Mouse (Mus musculus): ENCODE data around the gene Slc4a8.
"Not testable (repeated sequence)": the region's sequence is repeated elsewhere in the genome, so short reads cannot be mapped to it uniquely, and the experiment has no call there.

Slc4a8 gene

DNA sequence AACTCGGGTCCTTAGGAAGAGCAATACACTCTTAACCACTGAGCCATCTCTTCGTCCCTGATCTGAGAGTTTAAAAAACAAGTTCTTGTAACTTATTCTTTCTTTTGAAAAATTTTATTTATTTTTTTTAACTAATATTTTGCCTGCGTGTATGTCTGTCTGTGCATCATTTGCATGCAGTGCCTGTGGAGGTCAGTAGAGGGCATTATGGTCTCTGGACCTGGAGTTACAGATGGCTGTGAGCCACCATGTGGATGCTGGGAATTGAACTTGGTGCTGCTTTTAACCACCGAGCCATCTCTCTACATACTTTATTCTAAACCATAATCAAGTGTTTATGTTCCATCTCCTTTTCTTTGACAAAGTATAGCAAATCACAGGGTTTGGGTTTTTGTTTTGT is 11.1 kb downstream of the Slc4a8 start:
- DNase-seq (ENCODE audit: low spot score in 2 of 2) = no peak

DNA sequence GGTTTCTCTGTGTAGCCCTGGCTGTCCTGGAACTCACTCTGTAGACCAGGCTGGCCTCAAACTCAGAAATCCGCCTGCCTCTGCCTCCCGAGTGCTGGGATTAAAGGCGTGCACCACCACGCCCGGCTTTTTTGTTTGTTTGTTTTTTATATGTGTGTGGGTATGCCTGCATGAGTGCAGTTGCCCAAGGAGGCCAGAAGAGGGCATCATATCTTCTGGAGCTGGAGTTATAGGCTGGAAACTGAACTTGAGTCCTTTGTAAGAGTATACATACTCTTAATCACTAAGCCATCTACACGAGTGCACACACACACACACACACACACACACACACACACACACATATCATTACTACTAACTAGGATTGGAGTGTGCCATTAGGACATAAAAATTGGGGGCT is 12.3 kb downstream of the Slc4a8 start:
- DNase-seq (ENCODE audit: low spot score in 2 of 2) = not testable (repeated sequence)

DNA sequence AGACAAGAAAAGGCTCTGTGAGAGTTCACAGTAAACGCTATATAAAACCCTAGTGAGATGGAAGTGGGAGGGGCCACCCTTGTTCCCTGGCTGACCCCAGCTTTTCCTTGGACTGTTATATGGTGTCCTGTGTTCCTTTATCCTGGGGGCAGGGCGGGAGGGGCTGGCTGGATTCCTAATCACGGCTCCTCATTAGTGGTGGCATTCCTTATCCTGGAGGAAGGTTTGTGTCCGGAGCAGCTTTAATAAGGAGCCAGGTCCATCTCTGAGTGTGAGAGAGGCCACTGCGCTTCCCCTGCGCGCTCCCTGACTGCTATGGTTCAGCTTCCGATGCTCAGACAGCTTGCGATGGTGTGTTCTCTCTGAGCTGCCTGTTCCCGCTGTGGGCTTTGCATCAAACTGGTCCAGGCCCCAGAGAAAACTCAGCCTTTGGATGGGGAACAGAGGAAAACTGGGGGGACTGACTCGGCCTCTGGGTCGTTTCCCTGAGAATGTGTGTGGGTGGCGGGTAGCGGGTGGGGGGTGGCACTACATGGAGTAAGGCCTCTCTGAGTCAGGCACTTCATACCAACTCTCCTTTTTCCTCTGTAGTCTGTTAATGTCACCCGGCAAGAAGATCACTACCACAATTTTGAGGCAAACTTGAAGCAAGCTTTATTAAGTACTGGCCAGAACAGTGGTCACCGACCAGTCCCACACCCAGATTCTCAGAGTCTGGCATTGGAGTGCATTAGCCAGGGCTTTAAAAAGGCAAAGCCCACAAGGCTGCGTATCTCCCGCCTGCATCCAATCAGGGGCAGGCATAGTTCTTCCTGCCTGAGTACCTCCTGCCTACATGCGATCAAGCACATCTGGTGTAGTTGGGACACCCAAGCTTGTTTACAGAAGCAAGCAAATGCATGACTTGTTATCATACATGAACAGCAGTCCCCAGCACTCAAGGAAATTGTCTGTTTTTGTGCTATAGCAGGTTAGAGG is 13.9 kb downstream of the Slc4a8 start:
- no peak for DNase-seq (ENCODE audit: low spot score in 2 of 2)

DNA sequence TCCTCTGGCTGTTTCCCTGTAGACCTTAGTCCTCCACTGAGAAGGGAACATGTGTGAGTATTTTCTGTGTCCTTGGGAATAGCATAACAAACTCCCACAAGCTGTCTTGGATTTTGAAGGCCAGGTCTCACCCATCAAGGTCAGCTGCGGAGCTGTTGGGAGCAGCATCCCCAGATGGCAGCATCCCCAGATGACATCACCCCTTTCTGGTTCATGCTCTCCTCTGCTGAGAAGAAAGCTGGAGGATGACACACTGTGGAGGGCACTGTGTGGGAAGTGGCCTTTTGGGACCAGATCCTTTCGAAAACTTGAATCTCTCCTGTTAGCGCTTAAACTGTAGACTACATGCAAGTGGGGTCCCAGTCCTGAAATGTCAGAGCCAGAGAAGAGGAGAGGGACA is 14.9 kb downstream of the Slc4a8 start:
- no peak for DNase-seq (ENCODE audit: low spot score in 2 of 2)

DNA sequence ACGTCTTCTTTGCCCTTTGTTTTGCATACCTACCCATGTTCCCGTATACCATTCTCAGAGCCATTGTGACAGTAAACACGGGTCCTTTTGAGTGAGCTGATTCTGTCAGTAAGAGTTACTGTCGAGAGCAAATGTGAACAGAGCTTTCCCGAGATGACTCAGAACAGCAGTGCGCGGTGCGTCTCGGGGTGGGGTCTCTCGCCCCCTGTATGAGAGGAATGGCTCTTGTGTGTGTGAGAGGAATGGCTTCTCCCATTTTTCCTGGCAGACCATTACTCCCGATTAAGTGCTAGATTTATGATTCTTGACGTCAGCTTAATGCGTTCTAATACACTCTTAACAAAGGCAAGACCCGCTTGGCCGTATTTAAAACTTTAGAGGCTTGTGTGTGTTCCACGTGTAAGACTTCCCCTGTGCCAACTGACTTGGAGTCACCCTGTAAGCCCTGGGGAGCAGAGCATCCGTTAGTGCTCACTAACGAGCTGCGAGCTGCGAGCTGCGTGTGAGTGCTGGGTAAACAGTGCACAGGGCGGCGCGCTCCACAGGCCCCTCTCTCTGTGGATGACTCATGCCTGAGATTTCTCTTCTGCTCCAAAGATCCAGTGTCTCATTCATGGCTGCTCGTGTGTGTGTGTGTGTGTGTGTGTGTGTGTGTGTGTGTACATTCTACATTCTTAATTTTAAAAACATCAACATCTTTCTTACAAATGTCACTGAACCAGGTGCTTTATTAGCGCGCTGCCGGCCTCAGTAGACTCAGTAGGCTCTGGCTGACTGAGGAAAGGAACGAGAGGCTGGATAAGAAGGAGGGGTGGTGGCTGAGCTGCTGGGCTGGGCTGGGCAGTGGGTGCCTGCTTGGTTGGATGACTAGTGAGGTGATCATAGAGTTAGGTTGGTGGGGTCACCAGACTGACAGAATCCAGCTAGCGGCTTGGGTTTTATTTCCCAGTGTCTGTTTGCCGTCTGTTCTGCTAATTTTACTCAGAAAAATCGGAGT is 15.8 kb downstream of the Slc4a8 start:
- no peak for DNase-seq (ENCODE audit: low spot score in 2 of 2)

DNA sequence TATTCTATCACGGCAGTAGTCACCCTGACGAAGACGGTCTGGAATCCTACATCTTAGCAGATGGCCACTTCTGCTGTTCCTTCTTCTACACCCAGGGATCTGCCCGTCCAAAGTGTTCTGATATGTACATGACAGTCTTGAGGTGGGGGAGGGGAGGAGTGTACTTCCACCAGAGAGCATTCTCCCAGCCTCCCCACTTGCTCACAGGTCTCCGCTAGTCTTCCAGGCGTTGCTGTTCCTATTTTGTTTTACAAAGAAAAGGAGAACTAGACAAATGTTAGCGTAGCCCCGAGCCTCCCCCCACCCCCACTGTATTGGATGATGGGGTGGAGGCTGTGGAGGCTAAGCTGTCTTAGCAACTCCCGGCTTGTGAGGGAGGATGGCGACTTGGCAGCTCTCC is 18.3 kb downstream of the Slc4a8 start:
- no peak for DNase-seq (ENCODE audit: low spot score in 2 of 2)

DNA sequence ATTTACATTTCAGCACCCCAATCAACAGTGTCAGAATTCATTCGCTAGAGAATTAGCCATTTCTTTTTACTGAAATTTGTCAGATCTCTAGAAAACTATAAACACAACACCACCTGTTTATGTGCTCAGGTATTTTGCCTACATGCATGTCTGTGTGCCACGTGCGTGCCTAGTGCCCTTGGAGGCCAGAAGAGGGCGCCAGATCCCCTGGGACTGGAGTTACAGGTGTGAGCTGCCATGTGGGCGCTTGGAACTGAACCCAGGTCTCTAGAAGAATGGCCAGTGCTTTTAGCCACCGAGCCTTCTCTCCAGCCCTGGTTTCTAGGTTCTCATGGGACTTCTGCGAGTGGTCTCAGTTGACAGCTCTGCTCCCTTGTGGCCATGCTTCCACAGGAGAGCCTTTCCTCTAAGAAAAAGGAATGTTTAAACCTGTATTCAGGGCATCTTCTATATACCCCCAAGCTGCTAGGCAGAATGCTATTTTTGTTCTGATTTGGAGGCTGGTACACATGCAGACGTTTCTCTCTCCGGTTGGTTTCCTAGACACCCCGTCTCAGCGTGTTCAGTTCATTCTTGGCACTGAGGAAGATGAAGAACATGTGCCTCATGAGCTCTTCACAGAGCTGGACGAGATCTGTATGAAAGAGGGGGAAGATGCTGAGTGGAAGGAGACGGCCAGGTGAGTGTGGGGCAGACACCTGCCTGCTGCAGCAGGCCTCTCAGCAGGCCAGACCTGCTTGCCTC is 21.9 kb downstream of the Slc4a8 start:
- no peak for DNase-seq (ENCODE audit: low spot score in 2 of 2)

DNA sequence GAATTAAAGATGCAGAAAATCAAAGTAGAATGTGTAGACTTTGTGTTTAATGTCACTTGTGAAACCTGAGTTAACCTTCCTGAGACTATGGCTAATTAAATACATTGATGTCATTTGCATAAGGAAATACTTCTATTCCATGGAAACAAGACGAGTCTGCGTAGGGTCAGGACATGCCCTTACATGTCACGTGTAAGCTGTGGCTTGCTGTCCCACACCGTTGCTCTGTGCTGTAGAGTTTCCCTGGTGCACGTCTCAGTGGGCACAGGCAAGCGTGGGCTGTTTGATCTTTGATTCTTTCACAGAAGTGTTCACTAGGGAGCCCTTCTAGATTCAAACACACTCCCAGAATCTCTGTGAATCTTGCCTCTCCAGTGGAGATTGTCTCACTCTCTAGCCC is 28.7 kb downstream of the Slc4a8 start:
- DNase-seq (ENCODE audit: low spot score in 2 of 2) = no peak

DNA sequence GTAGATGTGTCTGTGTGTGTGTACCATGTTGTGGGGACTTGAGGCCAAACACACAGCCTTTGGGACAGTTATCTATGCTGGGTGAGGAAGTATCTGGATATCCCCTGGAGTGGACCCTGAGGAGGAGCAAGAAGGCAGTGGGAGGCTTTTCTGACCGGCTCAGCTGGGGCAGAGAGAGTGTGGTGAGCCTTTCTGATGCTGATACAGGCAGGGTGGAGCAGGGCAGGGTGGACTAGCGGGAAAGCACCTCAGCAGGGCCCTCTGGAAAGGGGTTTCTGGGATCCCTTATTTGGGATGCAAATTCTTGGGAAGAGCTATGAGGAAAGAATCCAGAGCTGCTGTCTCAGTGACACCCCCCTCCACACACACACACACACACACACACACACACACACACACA is 30.8 kb downstream of the Slc4a8 start:
- no peak for DNase-seq (ENCODE audit: low spot score in 2 of 2)

DNA sequence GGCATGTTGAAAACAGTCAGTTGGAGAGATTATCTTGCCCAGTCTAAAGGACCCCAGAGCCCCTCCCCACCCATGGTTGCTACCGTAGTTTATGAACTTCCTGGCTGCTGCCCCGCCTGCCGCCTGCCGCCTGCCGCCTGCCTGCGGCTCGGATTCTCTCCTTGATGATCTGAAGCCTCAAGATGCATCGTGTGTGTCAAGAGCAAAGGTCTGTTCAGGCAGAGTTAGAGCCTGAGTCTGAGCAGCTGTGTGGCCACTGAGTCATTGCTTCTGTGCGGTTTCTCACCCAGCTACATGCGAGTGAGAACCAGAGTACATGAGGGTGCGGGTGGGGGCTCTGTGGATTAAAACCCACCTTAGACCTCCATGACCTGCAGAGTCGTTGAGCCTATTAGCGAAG is 39.4 kb downstream of the Slc4a8 start:
- DNase-seq (ENCODE audit: low spot score in 2 of 2) = no peak

DNA sequence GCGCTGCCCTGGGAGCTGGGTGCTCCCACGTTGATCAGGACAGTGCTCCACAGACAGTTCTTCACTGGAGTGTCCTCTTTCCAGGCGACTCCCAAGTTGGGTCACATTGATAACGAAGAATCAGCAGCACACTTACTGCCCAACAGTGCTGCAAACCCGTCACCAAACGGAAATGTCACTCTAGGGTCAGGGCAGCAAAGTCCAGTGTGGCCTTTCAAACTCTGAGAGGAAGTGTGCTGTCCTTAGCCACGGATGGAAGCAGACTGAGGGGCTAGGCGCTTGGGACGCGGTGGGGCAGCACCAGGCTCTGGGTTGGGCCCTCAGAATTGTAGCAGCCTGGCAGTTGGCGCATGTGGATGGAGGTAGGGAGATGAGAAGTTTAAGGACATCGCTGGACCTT is 46.5 kb downstream of the Slc4a8 start:
- no peak for DNase-seq (ENCODE audit: low spot score in 2 of 2)

DNA sequence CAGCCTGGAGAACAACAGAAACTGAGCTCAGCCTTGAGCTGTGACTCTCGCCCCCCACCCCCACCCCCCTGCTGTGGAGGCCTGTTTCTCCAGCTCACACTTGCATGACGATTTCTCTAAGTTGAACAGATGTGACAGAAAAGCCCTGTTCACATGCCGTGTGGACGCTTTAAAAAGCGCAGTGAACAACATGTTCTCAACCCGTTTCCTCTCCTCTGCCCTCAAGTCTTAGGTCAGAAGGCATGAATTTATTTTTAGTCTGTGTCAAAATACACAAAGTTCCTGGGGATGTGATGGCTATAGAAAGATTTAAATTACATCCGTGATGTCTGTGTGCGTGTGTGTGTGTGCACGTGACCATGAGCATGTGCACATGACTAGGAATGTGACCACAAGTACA is 46.9 kb downstream of the Slc4a8 start:
- DNase-seq (ENCODE audit: low spot score in 2 of 2) = no peak

DNA sequence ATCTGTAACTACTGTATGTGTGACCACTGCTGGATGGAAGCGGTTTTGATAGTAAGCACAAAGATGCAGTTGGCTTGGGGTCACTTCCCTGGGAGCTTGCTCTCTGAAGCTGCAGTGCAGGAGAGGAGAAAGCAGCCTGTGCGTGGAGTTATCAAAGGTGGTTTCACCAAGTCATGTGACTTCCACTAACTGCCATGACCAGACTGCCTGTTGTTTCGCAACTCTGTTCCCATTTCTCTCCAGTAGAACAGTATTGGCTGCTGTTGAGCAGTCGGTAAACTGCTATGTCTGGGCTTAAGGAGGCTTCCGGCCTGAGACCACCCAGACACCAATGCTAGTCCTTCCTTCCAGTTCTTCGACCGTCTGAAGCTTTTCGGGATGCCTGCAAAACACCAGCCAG is 48.7 kb downstream of the Slc4a8 start:
- no peak for DNase-seq (ENCODE audit: low spot score in 2 of 2)

DNA sequence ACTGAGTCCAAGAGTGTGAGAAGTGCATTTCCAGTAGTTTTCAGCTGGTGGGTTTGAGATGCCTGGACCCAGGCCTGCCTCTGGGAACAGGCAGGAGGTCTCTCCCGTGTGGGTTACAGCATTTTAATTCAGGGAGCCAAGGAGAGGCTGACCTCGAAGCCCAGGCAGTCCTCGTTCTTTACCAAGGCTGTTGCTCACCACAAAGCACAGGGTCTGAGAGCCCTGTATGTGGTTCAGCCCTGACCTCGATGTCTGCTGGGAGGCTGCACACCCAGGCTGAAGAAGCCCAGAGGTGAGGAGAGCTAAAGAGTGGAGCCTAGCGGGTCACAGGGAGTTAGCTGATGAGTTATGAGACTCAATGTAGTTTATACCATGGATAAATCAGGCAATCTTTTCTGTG is 52.0 kb downstream of the Slc4a8 start:
- no peak for DNase-seq (ENCODE audit: low spot score in 2 of 2)

DNA sequence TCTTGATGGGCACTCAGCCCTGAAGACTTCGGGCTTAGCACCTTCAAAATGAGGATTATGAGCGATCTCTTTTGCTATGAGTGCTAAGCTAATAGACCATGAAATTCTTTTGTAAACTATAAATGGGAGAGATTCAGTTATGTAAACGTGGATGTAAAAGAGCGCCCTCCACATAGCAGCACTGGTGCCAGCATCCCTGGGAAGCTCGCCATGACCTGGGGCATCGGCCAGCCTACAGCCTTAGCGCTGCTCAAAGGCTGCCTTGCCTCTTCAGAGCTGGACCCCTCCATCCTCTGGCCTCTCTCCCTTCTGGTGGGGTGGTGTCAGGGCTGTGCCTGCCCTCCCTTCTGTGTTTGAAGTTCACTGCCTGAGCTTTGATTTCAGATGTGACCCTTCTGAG is 52.5 kb downstream of the Slc4a8 start:
- DNase-seq (ENCODE audit: low spot score in 2 of 2) = no peak

DNA sequence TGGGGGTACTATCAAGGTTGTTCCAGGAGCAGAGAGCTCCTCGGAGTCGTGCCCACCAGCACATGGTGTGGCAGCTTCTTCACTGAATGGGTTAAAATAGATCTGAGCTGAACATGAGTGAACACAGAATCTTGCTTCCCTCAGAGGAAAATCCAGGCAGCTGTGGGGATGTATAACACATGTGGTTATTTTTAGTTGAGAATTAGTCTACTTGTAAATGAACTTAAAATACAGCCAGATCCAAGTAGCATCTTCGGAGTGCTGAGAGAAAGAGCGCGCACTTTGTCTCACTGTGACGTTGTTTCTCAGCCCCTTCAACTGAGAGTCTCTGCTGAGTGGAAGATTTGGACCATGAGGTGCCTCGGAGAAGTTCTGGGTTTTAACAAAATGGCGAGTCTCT is 53.8 kb downstream of the Slc4a8 start:
- no peak for DNase-seq (ENCODE audit: low spot score in 2 of 2)

DNA sequence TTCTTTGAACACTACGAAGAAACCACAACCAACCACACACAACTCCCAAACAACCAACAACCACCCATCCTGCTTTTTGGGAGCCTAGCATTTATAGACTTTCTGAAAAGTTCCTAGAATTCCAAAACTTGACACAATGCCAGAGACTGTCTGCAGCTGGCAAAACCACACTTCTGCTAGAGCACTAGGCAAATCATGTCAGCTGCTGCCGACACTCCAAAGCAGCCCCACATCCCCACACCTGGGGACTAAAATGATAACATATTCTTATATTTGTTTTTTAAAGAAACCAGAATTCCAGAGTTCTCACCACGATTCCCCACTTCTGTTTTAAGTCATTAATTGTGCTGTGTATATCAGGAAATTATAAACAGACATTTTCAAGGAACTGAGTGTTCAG is 57.3 kb downstream of the Slc4a8 start:
- no peak for DNase-seq (ENCODE audit: low spot score in 2 of 2)

DNA sequence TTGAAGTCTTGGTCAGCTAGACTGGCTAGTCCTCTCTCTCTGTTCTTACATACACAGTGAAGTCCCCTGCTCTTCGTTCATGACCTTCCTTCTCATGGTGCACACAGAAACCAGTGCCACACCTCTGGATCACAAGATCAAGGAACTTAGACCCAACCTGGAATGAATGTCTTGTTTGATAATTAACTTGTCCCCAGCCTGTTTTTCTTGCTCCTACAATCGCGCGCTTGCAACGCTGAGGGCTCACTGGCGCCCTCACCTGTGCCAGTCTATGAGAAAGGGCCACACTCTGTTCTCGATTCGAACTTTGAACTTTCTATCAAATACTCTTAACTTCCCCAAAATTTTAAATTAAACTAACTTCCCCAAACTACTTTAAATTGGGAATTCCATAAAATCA is 60.3 kb downstream of the Slc4a8 start:
- DNase-seq (ENCODE audit: low spot score in 2 of 2) = no peak

DNA sequence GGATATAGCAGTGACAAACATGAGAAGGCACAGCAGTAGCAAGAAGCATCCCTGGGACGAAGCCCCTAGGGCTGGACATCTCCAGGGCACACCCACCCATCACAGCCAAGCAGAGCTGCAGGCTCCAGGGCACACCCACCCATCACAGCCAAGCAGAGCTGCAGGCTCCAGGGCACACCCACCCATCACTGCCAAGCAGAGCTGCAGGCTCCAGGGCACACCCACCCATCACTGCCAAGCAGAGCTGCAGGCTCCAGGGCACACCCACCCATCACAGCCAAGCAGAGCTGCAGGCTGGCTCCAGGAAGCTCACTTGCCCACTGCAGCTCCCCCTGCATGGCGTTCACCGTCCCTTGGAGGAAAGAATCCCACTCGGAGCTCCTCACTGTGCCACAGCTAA is 60.8 kb downstream of the Slc4a8 start:
- DNase-seq (ENCODE audit: low spot score in 2 of 2) = not testable (repeated sequence)

DNA sequence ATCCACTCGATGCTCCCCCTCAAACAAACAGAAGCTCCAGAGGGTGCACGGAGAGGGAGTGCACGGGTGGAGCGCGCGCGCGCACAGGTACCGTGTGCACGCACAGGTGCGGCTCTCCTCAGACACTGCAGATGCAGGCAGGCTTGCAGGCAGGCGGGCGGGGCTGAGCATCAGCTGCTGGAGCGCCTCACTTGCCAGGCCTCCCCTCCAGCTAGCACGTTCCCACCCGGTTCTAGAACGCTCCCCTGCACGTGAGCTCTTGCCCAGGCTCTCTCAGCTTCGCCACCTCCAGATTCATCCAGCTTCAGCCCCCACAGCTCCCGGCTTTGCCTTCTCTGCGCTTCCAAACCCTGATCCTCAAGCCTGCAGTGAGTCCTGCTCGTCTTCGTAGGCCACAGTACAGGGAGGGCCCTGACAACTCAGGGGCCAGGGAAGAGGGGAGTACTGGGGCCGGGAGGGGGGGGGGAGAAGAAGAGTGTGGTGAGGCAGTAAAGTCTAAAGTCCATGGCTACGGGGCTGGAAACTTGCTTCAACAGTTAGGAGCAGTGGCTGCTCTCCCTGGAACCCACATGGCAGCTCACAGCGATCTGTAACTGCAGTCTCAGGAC is 63.8 kb downstream of the Slc4a8 start:
- DNase-seq (ENCODE audit: low spot score in 2 of 2) = no peak

DNA sequence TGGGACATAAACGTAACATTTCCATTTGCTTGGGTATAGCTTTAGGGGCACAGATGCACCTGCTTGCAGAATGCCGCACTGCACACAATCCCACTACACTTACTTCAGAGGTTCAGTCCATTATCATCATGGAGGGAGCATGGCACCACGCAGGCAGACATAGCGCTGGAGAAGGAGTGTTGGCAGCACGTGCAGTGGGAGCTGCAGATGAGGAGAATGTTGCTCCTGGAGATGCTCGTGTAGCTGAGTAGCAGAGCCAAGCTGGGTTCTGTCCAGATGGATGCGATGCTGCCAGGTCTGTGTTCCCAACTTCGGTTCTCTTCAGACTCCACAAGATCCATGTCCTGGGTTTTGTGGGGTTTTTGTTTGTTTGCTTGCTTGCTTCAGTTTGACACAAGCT is 64.5 kb downstream of the Slc4a8 start:
- no peak for DNase-seq (ENCODE audit: low spot score in 2 of 2)
